8 mouse cellular contexts compared by ENCODE assay signal in genomic region chr15:85879498-85879895, GRCm38 (mm10). TPM values are rescaled to one million over a fixed set of nuclear protein-coding genes. Genes with fewer than 3 reads are reported as not detected.
DNase-seq lines count a peak whose midpoint lies in the region; ATAC-seq lines count a peak whose summit lies in the region.

No protein-coding gene starts in this region.

- intact Hi-C loops in left cerebral cortex, postnatal 36 days (cut with DNase I): loop anchor here (1.0 kb wide), 1 partner anchor 20 kb away; the partner anchor contains the start of gene Gtse1

- peak overlapping the region; percentile 81 for H3K4me2 ChIP-seq in lung, embryonic 15.5 days
- H3K4me2 ChIP-seq in heart, embryonic 16.5 days (ENCODE audit: low read depth, low read length): peak overlapping the region; percentile 82

- H3K36me3 ChIP-seq in lung, embryonic 15.5 days: peaks cover 42% of the 10 kb centered on the region
- peaks cover 14% of the 10 kb centered on the region for H3K36me3 ChIP-seq in heart, embryonic 16.5 days (ENCODE audit: control insufficient read depth, insufficient read depth)

- ATAC-seq in lung, embryonic 15.5 days (ENCODE audit: borderline replicate concordance, extremely low read depth, low FRiP score, low TSS enrichment): peak; percentile 25; the same call in 1 of the 2 replicates
- ATAC-seq in heart, embryonic 16.5 days (replicated peaks; ENCODE audit: extremely low read depth, insufficient read depth, low FRiP score): peak; percentile 18; the same call in 1 of the 2 replicates

- 2% methylated on average over 18 of the region's 18 CpGs for WGBS in lung, embryonic 15.5 days
- WGBS in heart, embryonic 16.5 days: under 1% methylated on average over 18 of the region's 18 CpGs

- H3K27me3 ChIP-seq in lung, embryonic 15.5 days: no peaks in the 10 kb centered on the region
- H3K27me3 ChIP-seq in heart, embryonic 16.5 days (ENCODE audit: control insufficient read depth, insufficient read depth, low read length): no peaks in the 10 kb centered on the region

- H3K4me1 ChIP-seq in lung, embryonic 15.5 days: peaks cover 14% of the 10 kb centered on the region
- peaks cover 12% of the 10 kb centered on the region for H3K4me1 ChIP-seq in heart, embryonic 16.5 days (ENCODE audit: control insufficient read depth, insufficient read depth, low read length)

- peak overlapping the region; percentile 87 for H3K4me3 ChIP-seq in lung, embryonic 15.5 days
- H3K4me3 ChIP-seq in heart, embryonic 16.5 days (ENCODE audit: low read length): peak overlapping the region; percentile 79

- no peaks in the 10 kb centered on the region for H3K9me3 ChIP-seq in lung, embryonic 15.5 days
- no peaks in the 10 kb centered on the region for H3K9me3 ChIP-seq in heart, embryonic 16.5 days (replicated peaks; ENCODE audit: control insufficient read depth, low read length)

- DNase-seq in adrenal gland, postnatal 10 days: peak; percentile 35
- no peak for DNase-seq in adrenal gland, adult 2 months
- no peak for DNase-seq in lung, postnatal 14 days
- DNase-seq in lung, postnatal 25 days (ENCODE audit: low spot score): peak; percentile 2
- no peak for DNase-seq in left cerebral cortex, postnatal 36 days (ENCODE audit: low spot score in 2 of 2)
- DNase-seq in gastrocnemius, adult 18-20 months (ENCODE audit: low spot score): no peak

- peak overlapping the region; percentile 83 for H3K9ac ChIP-seq in lung, embryonic 15.5 days
- peak overlapping the region; percentile 93 for H3K9ac ChIP-seq in heart, embryonic 16.5 days (ENCODE audit: low read length)

- peak overlapping the region; percentile 88 for H3K27ac ChIP-seq in lung, embryonic 15.5 days
- H3K27ac ChIP-seq in heart, embryonic 16.5 days (ENCODE audit: low read length): peak overlapping the region; percentile 93

RNA-seq across cellular contexts. Expression of gene Trmu, which starts 0.4 kb away (rescaled TPM):
- 10 to 100 TPM; 27.9 to 39.9 TPM for total RNA-seq in adrenal gland, postnatal 10 days (2021)
- 10 to 100 TPM; 19.8 to 27.6 TPM for total RNA-seq in adrenal gland, adult 2 months (2021)
- 9.8 and 16.1 TPM in 2 replicates for polyA plus RNA-seq in adrenal gland, adult 2 months (2012; rRNA removed)
- 35.4 and 40.5 TPM in 2 replicates for polyA plus RNA-seq in lung, embryonic 15.5 days (2015; fragmentation: Nextera tagmentation; extraction: Ambion mirVana)
- polyA plus RNA-seq in heart, embryonic 16.5 days (2015; fragmentation: Nextera tagmentation; extraction: Ambion mirVana): 36.3 and 40.5 TPM in 2 replicates
- total RNA-seq in left cerebral cortex, postnatal 36 days (2021): 10 to 100 TPM; 28.8 to 29.7 TPM
- 1 to 10 TPM; 8.2 to 9.4 TPM for total RNA-seq in gastrocnemius, adult 18-20 months (2021)

RNA-seq across cellular contexts. Expression of gene Gtse1, which starts 20.0 kb away (rescaled TPM):
- total RNA-seq in adrenal gland, postnatal 10 days (2021): 1 to 10 TPM; 4.5 to 5.1 TPM
- 1 to 10 TPM in 1 of 2 experiments, under 1 TPM in 1; 0.66 to 1.1 TPM for total RNA-seq in adrenal gland, adult 2 months (2021)
- polyA plus RNA-seq in adrenal gland, adult 2 months (2012; rRNA removed): 2.0 and 2.9 TPM in 2 replicates
- polyA plus RNA-seq in lung, embryonic 15.5 days (2015; fragmentation: Nextera tagmentation; extraction: Ambion mirVana): 31.6 and 33.0 TPM in 2 replicates
- polyA plus RNA-seq in heart, embryonic 16.5 days (2015; fragmentation: Nextera tagmentation; extraction: Ambion mirVana): 24.8 and 25.5 TPM in 2 replicates
- under 1 TPM; 0.54 to 0.91 TPM for total RNA-seq in left cerebral cortex, postnatal 36 days (2021)
- under 1 TPM; 0.07 to 0.09 TPM for total RNA-seq in gastrocnemius, adult 18-20 months (2021)

RNA-seq across cellular contexts. Expression of gene Ttc38, which starts 47.4 kb away (rescaled TPM):
- total RNA-seq in adrenal gland, postnatal 10 days (2021): 10 to 100 TPM; 20.7 to 25.4 TPM
- 10 to 100 TPM; 17.0 to 18.9 TPM for total RNA-seq in adrenal gland, adult 2 months (2021)
- polyA plus RNA-seq in adrenal gland, adult 2 months (2012; rRNA removed): 6.5 and 10.6 TPM in 2 replicates
- polyA plus RNA-seq in lung, embryonic 15.5 days (2015; fragmentation: Nextera tagmentation; extraction: Ambion mirVana): 4.8 and 6.0 TPM in 2 replicates
- 4.9 and 6.2 TPM in 2 replicates for polyA plus RNA-seq in heart, embryonic 16.5 days (2015; fragmentation: Nextera tagmentation; extraction: Ambion mirVana)
- total RNA-seq in left cerebral cortex, postnatal 36 days (2021): 1 to 10 TPM; 5.1 to 6.9 TPM
- 1 to 10 TPM; 4.6 to 5.3 TPM for total RNA-seq in gastrocnemius, adult 18-20 months (2021)

RNA-seq across cellular contexts. Expression of gene Pkdrej, which starts 58.0 kb away (rescaled TPM):
- total RNA-seq in adrenal gland, postnatal 10 days (2021): under 1 TPM; 0.15 to 0.45 TPM
- under 1 TPM; 0.20 to 0.69 TPM for total RNA-seq in adrenal gland, adult 2 months (2021)
- polyA plus RNA-seq in adrenal gland, adult 2 months (2012; rRNA removed): 0.08 and 0.11 TPM in 2 replicates
- polyA plus RNA-seq in lung, embryonic 15.5 days (2015; fragmentation: Nextera tagmentation; extraction: Ambion mirVana): 0.11 and 0.15 TPM in 2 replicates
- 0.50 and 0.53 TPM in 2 replicates for polyA plus RNA-seq in heart, embryonic 16.5 days (2015; fragmentation: Nextera tagmentation; extraction: Ambion mirVana)
- 1 to 10 TPM in 1 of 2 experiments, under 1 TPM in 1; 0.77 to 1.2 TPM for total RNA-seq in left cerebral cortex, postnatal 36 days (2021)
- total RNA-seq in gastrocnemius, adult 18-20 months (2021): under 1 TPM; 0.68 to 0.69 TPM

Comparison
In these comparisons a context has a peak if more than half of its experiments do, and no peak if none do; other contexts are left out.
1. DNase-seq: peak in adrenal gland, postnatal 10 days (single experiment) and lung, postnatal 25 days (single experiment); none in adrenal gland, adult 2 months (single experiment), lung, postnatal 14 days (single experiment), left cerebral cortex, postnatal 36 days (0 of 2) and gastrocnemius, adult 18-20 months (single experiment).